Mouse (Mus musculus) CH12.LX (cell line): ENCODE results near the gene Sec22a. TPM values are rescaled to one million over a fixed set of nuclear protein-coding genes. Genes with fewer than 3 reads are reported as not detected.
A peak's percentile ranks its signal among the peaks of the same experiment; 100 is the strongest.

Source experiments
- DNase-seq: peaks from one replicate; pipeline ENCODE4 v3.0.0-alpha.2; 2013; ENCODE audit errors: extremely low read depth
- H3K27ac ChIP-seq: 2 replicates; pipeline ENCODE4 v1.5.1; 2012; ENCODE audit warnings: low read depth, mild to moderate bottlenecking, control low read depth, moderate library complexity; ENCODE audit not compliant: insufficient read depth
- H3K27me3 ChIP-seq: replicated peaks from 2 replicates; pipeline ENCODE3; 2012; ENCODE audit warnings: inconsistent platforms
- H3K36me3 ChIP-seq, 2 experiments: replicated peaks in 1 of 2; 2 replicates each; pipeline versions ENCODE3 to v1.6.1; 2012; ENCODE audit warnings: inconsistent platforms in 1 of 2, low read length in 1 of 2, mild to moderate bottlenecking in 1 of 2, mixed read lengths in 1 of 2, moderate library complexity in 1 of 2; ENCODE audit not compliant: control insufficient read depth in 1 of 2, insufficient read depth in 1 of 2
- H3K4me1 ChIP-seq, 2 experiments: 2 replicates each; pipeline ENCODE4 v1.6.1; 2012; ENCODE audit warnings: inconsistent platforms in 1 of 2, moderate library complexity in 1 of 2; ENCODE audit not compliant: insufficient read depth in 2 of 2, control insufficient read depth in 1 of 2
- H3K4me2 ChIP-seq: 2 replicates; pipeline ENCODE4 v1.6.1; 2012; ENCODE audit warnings: low read depth, mild to moderate bottlenecking, control low read depth; ENCODE audit not compliant: poor library complexity, insufficient read depth, severe bottlenecking
- H3K4me3 ChIP-seq, 3 experiments: fragments of 150-350 bp in 1 of 3; sonication (generic) in 1 of 3; replicated peaks in 1 of 3; 2 replicates each; pipeline versions ENCODE3 to v1.5.1; 2011 to 2012; ENCODE audit warnings: low read depth in 2 of 3, low read length in 2 of 3, mild to moderate bottlenecking in 2 of 3, moderate library complexity in 2 of 3, control low read depth in 1 of 3, improper control_type of control experiment in 1 of 3, inconsistent platforms in 1 of 3, mixed read lengths in 1 of 3; ENCODE audit not compliant: poor library complexity in 1 of 3
- H3K79me2 ChIP-seq: replicated peaks from 2 replicates; pipeline ENCODE4 v1.6.1; 2012; ENCODE audit warnings: mild to moderate bottlenecking, moderate library complexity; ENCODE audit not compliant: control insufficient read depth, poor library complexity, insufficient read depth, severe bottlenecking; ENCODE audit errors: extremely low read depth
- H3K9ac ChIP-seq: 2 replicates; pipeline ENCODE4 v1.6.1; 2012; ENCODE audit warnings: low read depth, mild to moderate bottlenecking, control low read depth, moderate library complexity; ENCODE audit not compliant: insufficient read depth
- H3K9me3 ChIP-seq: replicated peaks from 2 replicates; pipeline ENCODE3; 2012; ENCODE audit warnings: low read length, inconsistent platforms, mixed read lengths
- BHLHE40 ChIP-seq: IDR thresholded peaks from 2 replicates; pipeline ENCODE4 v1.6.1; 2011; ENCODE audit warnings: mild to moderate bottlenecking, low read depth, low read length, improper control_type of control experiment
- ELF1 ChIP-seq: IDR thresholded peaks from 2 replicates; pipeline ENCODE4 v1.6.1; 2014; ENCODE audit warnings: low read depth, mild to moderate bottlenecking, inconsistent platforms, low read length, improper control_type of control experiment
- ETS1 ChIP-seq: conservative IDR thresholded peaks from 2 replicates; pipeline ENCODE4 v1.6.1; 2012; ENCODE audit warnings: low read depth, mild to moderate bottlenecking, inconsistent platforms, low read length, improper control_type of control experiment, moderate library complexity
- HCFC1 ChIP-seq: IDR thresholded peaks from 2 replicates; pipeline ENCODE4 v1.6.1; 2012; ENCODE audit warnings: low read depth, mild to moderate bottlenecking, inconsistent platforms, low read length, improper control_type of control experiment
- IRF4 ChIP-seq: IDR thresholded peaks from 2 replicates; pipeline ENCODE4 v1.6.1; 2014; ENCODE audit warnings: low read depth, mild to moderate bottlenecking, inconsistent platforms, low read length, improper control_type of control experiment
- JUND ChIP-seq: conservative IDR thresholded peaks from 2 replicates; pipeline ENCODE4 v1.6.1; 2011; ENCODE audit warnings: low read depth, low read length, improper control_type of control experiment
- MAFK ChIP-seq: IDR thresholded peaks from 2 replicates; pipeline ENCODE4 v1.6.1; 2011; ENCODE audit warnings: low read length, improper control_type of control experiment; ENCODE audit not compliant: insufficient replicate concordance
- MAX ChIP-seq: IDR thresholded peaks from 2 replicates; pipeline ENCODE4 v1.6.1; 2011; ENCODE audit warnings: low read length, improper control_type of control experiment
- MXI1 ChIP-seq: IDR thresholded peaks from 2 replicates; pipeline ENCODE4 v1.6.1; 2011; ENCODE audit warnings: mild to moderate bottlenecking, low read depth, low read length, improper control_type of control experiment
- MYC ChIP-seq: IDR thresholded peaks from 2 replicates; pipeline ENCODE4 v1.6.1; 2011; ENCODE audit warnings: low read depth, mild to moderate bottlenecking, improper control_type of control experiment, low read length
- NELFE ChIP-seq: IDR thresholded peaks from 2 replicates; pipeline ENCODE4 v1.6.1; 2011; ENCODE audit warnings: low read depth, low read length, improper control_type of control experiment
- NRF1 ChIP-seq: IDR thresholded peaks from 2 replicates; pipeline ENCODE4 v1.6.1; 2014; ENCODE audit warnings: low read depth, mild to moderate bottlenecking, inconsistent platforms, low read length, improper control_type of control experiment, moderate library complexity
- POLR2A ChIP-seq: IDR thresholded peaks from 2 replicates; pipeline ENCODE4 v1.6.1; 2011; ENCODE audit warnings: low read depth, mild to moderate bottlenecking, improper control_type of control experiment, low read length
- RAD21 ChIP-seq: IDR thresholded peaks from 2 replicates; pipeline ENCODE4 v1.6.1; 2011; ENCODE audit warnings: low read depth, mild to moderate bottlenecking, low read length, improper control_type of control experiment, moderate library complexity
- RCOR1 ChIP-seq: conservative IDR thresholded peaks from 2 replicates; pipeline ENCODE4 v1.6.1; 2012; ENCODE audit warnings: low read depth, mild to moderate bottlenecking, inconsistent platforms, low read length, improper control_type of control experiment
- SMC3 ChIP-seq: IDR thresholded peaks from 2 replicates; pipeline ENCODE4 v1.6.1; 2011; ENCODE audit warnings: low read depth, low read length, improper control_type of control experiment
- TCF12 ChIP-seq: IDR thresholded peaks from 2 replicates; pipeline ENCODE4 v1.6.1; 2014; ENCODE audit warnings: low read depth, mild to moderate bottlenecking, inconsistent platforms, low read length, improper control_type of control experiment
- UBTF ChIP-seq: IDR thresholded peaks from 2 replicates; pipeline ENCODE4 v1.6.1; 2012; ENCODE audit warnings: low read depth, mild to moderate bottlenecking, inconsistent platforms, low read length, improper control_type of control experiment, moderate library complexity
- USF1 ChIP-seq: IDR thresholded peaks from 2 replicates; pipeline ENCODE4 v1.6.1; 2014; ENCODE audit warnings: low read depth, mild to moderate bottlenecking, inconsistent platforms, low read length, improper control_type of control experiment
- USF2 ChIP-seq: conservative IDR thresholded peaks from 2 replicates; pipeline ENCODE4 v1.6.1; 2011; ENCODE audit warnings: low read depth, low read length, improper control_type of control experiment
- ZKSCAN1 ChIP-seq: IDR thresholded peaks from 2 replicates; pipeline ENCODE4 v1.6.1; 2012; ENCODE audit warnings: low read depth, inconsistent platforms, low read length, improper control_type of control experiment, borderline replicate concordance
- ZNF384 ChIP-seq: IDR thresholded peaks from 2 replicates; pipeline ENCODE4 v1.6.1; 2012; ENCODE audit warnings: low read depth, low read length, improper control_type of control experiment, inconsistent platforms
- dilution Hi-C: fragments of 300-500 bp; cut with MboI; formaldehyde crosslinking; loops from 2 replicates; pipeline ENCODE4 v1.14.3; 2020; ENCODE audit warnings: low sequenced_read_pairs; ENCODE audit not compliant: extremely low pct_unique_long_range_greater_than_20kb, extremely low pct_ligation_motif_present
- in situ Hi-C: fragments of 300-500 bp; cut with MboI; formaldehyde crosslinking; loops from 3 replicates; pipeline ENCODE4 v1.14.3; 2019; ENCODE audit warnings: low sequenced_read_pairs, low pct_ligation_motif_present, low pct_unique_long_range_greater_than_20kb, mixed read lengths
- polyA plus RNA-seq: library from polyadenylated mRNA; unstranded; fragments of >175 nt; gene quantifications from 2 replicates; pipeline ENCODE4 v1.2.1, GENCODE M21; 2012; ENCODE audit warnings: low read depth; ENCODE audit not compliant: insufficient read length
- total RNA-seq, 2 experiments: library from RNA; depleted of rRNA; stranded (reverse); fragments of 300-350 nt in 1 of 2; fragments of >200 nt in 1 of 2; gene quantifications; 2 replicates each; pipeline ENCODE4 v1.2.3; 2012 to 2014

Sec22a gene
- total and polyA plus RNA-seq, 3 experiments = 8.6 to 17.8 (median 10.8) TPM

DNA sequence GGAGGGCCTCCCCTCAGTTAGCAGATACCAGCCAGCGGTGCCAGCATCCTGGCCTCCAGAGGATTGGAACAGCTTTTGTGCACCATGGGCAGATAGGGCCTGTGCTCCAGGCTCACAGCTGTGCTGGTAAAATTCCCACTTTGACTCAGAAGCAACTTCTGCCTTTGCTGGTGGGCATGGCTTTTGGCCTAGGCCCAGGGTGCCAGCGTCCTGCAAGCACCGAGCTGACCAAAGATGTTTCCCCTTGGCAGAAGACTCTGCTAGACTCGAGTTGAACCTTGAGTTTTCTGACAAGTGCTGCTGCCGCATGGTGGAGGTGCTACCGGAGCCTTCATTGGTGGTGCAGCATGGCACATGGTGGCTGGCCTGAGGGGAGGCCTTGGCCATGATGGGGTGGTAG is 60.0 kb downstream of the Sec22a start:
- dilution Hi-C loops = no loop called here
- Histone ChIP-seq H3K27me3 (no peaks in the 10 kb centered on the region), H3K4me3 (no peak overlapping the region), H3K4me2 (no peak overlapping the region), H3K9me3 (no peaks in the 10 kb centered on the region), H3K9ac (no peak overlapping the region), H3K79me2 (no peaks in the 10 kb centered on the region), H3K4me1 (no peaks in the 10 kb centered on the region), H3K36me3 (peaks cover 0 to 3% of the 10 kb centered on the region in 2 experiments), H3K27ac (no peak overlapping the region)
- DNase-seq = no peak
- no peak for TF ChIP-seq ELF1
- no peak for TF ChIP-seq MAFK
- no peak for TF ChIP-seq ETS1
- no peak for TF ChIP-seq ZKSCAN1
- no peak for TF ChIP-seq RCOR1
- no peak for TF ChIP-seq BHLHE40
- no peak for TF ChIP-seq MXI1
- no peak for TF ChIP-seq JUND
- no peak for TF ChIP-seq USF2
- no peak for TF ChIP-seq HCFC1
- no peak for TF ChIP-seq MAX
- no peak for TF ChIP-seq ZNF384
- no peak for TF ChIP-seq MYC
- no peak for TF ChIP-seq RAD21
- no peak for TF ChIP-seq NRF1
- no peak for TF ChIP-seq UBTF
- TF ChIP-seq TCF12 = no peak
- in situ Hi-C loops = no loop called here

DNA sequence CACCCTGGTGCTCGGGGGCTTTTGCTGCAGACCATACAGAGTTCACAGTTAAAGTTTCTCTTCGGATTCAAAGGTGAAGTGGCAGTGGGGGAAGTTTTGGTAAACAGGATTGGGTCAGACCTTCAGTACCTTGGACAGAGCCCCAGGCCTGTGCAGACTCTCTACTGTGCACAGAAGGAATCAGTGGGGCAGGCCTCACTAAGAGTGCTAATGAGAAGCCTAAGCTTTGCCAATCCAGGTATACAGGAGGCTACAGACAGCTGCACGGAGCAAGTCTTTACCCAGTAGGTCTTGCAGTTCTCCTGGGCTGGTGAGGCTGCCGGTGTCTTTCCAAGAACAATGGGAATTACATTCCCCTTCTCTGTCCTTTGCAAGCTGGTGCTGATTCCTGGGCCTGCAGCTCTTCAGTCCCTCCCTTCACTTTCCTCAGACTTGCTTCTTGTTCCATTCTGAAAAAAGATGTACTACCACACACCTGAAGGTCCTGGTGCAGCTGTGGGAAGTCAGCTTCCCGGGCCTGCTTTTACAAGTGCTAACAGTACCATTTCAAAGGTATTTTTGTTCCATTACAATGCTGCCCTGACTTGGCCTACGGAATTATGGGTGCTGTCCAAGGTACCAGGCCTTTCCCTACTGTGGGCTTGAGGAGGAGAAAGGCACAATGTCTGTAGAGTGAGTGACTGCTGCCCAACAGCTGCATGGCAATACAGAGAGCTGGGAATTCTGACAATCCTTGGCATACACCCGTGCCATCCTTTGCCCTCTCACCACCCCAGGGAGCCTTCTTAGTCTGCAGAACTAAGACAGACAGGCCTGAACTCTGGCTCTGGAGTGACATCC is 61.1 kb downstream of the Sec22a start:
- dilution Hi-C loops = no loop called here
- Histone ChIP-seq H3K9ac (no peak overlapping the region), H3K4me3 (no peak overlapping the region), H3K4me2 (no peak overlapping the region), H3K79me2 (no peaks in the 10 kb centered on the region), H3K36me3 (peaks cover 0 to 3% of the 10 kb centered on the region in 2 experiments), H3K9me3 (no peaks in the 10 kb centered on the region), H3K4me1 (no peaks in the 10 kb centered on the region), H3K27ac (no peak overlapping the region), H3K27me3 (peaks cover 5% of the 10 kb centered on the region)
- in situ Hi-C loops = no loop called here
- DNase-seq = peak; percentile 20
- TF ChIP-seq RCOR1 (no peak), MXI1 (no peak), ZNF384 (no peak), ELF1 (no peak), IRF4 (no peak), POLR2A (no peak), HCFC1 (no peak), NRF1 (no peak), NELFE (no peak), USF1 (no peak), ZKSCAN1 (no peak), ETS1 (no peak), MAFK (no peak), SMC3 (no peak), MAX (no peak), TCF12 (no peak)
